Mouse (Mus musculus) layer of hippocampus, adult 9-10 months (tissue): Measurements from ENCODE around the gene Ror2.
A peak's percentile ranks its signal among the peaks of the same experiment; 100 is the strongest.

ENCODE experiments used
- DNase-seq: peaks from one replicate; pipeline ENCODE4 v3.0.0; 2022; ENCODE audit warnings: low spot score

Gene Ror2

GRCm38 (mm10) chr13:53233381-53233780, 52.5 kb downstream of the Ror2 start:
- DNase-seq, result no peak

DNA sequence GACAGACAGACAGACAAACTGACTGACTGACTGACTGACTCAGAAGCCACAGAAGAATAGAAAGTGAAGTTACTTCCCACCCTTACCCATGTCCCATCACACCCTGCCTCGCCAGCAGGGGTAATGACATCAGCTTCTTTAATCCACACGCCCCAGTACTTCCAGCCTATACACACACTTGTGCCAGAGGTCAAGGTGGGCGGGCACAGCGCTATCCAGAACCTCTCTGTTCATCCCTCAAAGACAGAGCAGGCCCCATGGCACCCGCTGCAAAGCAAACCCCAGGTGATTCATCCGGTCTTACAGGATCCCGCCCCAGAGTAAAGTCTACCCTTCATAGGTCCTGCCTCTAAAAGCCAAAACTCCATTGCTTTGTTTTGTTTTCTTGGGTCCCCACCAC, 53.5 kb downstream of the Ror2 start:
- no peak for DNase-seq

- DNase-seq, result no peak
Observed at GRCm38 (mm10) chr13:53230446-53231161, 55.3 kb downstream of the Ror2 start.

GRCm38 (mm10) chr13:53227019-53227418, 58.9 kb downstream of the Ror2 start:
- DNase-seq, result no peak

- no peak for DNase-seq
Observed at GRCm38 (mm10) chr13:53226461-53226860, 59.5 kb downstream of the Ror2 start.

- DNase-seq, result no peak
Observed at GRCm38 (mm10) chr13:53225925-53226324, 60.0 kb downstream of the Ror2 start.

GRCm38 (mm10) chr13:53221176-53221575, 64.7 kb downstream of the Ror2 start:
- DNase-seq, result no peak

- no peak for DNase-seq
Observed at GRCm38 (mm10) chr13:53219889-53220288, 66.0 kb downstream of the Ror2 start.

GRCm38 (mm10) chr13:53219391-53219790, 66.5 kb downstream of the Ror2 start:
- no peak for DNase-seq

DNA sequence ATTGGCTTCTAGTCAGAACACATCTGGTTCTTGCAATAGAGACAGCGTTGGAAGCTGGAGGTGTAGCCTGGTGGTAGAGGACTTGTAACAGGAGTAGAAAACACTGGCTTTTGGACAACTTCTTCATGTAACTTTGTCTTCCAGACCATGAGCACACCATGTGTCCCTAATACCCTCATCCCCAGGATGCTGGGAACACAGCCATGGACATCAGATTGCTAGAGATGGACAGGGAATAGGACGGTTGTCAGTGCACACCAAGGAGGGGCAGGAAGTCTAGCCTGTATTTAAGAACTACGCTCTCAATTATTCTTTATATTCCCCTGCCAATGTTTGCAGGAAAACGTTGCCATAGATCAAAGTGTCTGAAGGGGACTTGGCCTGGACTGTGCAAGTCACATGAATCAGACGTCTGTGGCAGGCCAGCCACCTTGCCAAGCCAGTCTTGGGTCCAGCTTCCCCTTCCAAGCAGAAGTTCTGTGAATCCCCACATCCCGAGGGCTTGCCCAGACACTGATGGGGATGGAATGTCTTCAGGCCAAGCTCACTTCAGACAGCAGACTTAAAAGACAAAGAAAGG, 68.4 kb downstream of the Ror2 start:
- DNase-seq, result no peak

DNA sequence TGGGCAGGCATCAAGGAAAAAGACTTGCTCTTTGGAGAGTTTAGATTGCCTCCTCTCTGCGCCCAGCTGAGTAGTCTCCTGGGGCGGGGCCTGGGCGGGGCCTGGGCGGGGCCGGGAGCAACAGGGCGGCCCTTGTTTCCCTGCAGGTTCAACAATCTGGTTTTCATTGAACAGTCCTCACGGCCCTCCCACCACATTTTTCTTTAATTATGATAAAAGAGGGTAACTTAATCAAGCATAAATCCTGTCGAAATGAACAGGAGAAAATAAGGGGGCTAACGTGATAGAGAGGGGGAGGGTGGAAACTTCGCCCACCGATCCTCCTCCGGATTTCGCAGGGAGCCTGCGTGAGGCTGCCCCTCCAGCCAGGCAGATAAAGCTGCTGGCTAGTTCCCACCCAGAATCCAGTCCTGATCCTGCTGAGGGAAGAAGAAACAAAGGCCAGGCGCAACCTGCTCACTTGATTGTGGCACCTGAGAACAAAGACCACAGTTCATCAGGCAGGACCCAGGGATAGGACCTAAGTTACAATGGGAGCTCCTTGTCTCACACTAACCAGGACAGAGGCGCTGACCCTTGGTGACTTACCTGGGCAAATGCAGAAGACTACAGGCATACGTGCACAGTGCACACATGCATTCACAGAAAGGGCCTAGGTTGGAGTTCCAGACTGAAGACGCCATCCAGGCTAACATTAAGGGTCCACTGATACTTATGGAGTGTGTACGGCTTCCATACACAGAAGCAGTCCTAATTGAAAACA, 73.8 kb downstream of the Ror2 start:
- DNase-seq, result no peak

DNA sequence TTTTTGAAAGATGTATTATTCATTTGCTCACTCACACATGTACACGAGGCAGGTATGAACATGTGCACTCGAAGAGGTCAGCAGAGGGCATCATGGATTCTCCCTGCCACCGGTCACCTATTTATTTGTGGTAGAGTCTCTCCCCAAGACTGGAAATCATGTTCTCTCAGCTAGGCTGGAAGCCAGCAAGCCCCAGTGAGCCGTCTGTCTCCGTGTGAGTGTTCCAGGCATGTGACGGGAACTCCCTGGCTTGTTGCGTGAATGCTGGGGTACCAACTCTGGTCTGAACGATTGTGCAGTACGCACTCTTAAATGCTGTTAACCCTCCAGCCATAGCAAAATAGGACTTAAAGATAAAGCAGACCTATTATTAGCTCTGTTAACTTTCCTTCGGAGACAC, 77.4 kb downstream of the Ror2 start:
- no peak for DNase-seq

GRCm38 (mm10) chr13:53205128-53205911, 80.6 kb downstream of the Ror2 start:
- no peak for DNase-seq

DNA sequence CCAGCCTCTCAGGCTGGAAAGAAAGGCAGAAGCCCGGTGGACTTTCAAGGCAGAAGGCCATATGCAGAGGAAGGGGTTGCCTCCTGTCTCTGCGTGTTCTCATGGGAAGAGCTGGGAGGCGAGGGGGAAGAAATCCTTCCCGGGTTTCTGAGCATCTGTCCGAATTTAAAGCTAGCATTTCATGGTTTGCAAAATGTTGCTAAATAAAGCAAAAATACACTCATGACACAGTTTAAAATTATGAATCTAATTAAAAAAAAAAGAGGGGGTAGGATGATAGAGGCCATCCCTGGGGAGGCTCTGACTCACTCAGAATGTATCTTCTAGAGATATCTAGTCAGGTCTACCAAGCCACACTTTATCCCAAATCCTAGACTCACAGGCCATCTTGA, 83.5 kb downstream of the Ror2 start:
- no peak for DNase-seq

- no peak for DNase-seq
Observed at GRCm38 (mm10) chr13:53201628-53202438, 84.1 kb downstream of the Ror2 start.

DNA sequence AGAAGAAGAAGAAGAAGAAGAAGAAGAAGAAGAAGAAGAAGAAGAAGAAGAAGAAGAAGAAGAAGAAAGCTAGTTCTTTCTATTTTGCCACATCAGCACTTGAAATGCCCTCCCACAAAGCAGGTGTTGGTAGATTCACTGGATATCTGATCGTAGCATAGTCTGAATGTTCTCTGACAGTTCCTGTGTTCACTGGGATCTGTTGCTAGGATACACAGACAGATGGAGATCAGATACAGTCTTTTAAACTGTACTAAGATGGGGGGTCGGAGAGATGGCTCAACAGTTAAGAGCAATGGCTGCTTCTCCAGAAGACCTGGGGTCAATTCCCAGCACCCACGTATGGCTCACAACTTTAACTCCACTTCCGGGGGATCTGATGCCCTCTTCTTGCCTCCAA, 85.8 kb downstream of the Ror2 start:
- DNase-seq, result peak; percentile 18

GRCm38 (mm10) chr13:53199262-53199661, 86.7 kb downstream of the Ror2 start:
- DNase-seq, result no peak

DNA sequence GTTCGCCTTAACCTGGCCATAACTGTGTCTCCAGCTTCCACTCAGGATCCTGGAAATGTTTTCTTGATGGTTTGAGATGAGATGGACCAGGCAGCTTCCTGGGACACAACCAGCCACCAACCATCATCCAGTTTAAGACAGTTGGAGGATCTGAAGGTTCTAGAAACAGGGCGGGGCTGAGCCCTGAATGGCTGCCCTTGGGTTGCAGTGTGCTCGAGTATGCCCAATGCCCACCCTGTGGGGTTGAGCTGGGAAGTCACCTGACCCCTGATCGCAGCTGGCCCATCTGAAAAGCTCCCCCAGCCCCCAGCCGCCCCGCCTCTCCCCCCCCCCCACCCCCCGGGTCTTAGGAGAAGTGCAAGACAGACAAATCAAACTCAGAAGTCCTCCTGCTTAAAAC, 89.2 kb downstream of the Ror2 start:
- no peak for DNase-seq

DNA sequence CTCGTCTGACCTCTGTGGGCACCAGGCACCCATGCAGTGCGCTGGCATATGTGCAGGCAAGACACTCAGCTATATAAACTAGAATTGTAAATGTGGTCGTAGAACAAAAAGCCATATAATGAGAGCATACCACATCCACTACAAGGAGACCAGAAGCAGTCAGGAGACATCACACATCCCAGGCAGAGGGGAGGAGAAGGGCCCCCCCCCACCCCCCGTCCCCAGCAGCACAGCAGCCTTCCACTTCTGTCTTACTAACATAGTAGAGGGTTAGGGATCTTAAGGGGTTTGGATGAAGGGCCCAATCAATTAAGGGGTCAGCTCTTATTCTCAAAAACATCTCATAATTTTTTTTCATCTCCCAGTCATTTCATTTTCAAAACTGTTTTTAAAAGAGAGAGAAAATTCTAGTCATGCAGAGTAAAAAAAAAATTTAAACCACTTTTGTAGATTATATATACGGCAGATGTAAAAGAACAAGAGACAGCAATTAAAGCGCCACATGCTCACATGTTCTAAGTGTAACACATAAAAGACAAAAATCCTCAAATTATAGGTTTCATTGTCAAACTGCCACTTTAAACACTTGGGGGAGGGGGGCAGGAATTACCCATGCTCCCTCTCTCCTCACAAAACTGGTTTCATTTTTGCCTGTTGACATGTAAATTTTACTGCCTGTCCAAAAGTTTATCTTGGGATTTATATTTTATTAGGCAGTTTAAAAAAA, 89.8 kb downstream of the Ror2 start:
- no peak for DNase-seq

GRCm38 (mm10) chr13:53194306-53194705, 91.6 kb downstream of the Ror2 start:
- DNase-seq, result no peak

- no peak for DNase-seq
Observed at GRCm38 (mm10) chr13:53193713-53194112, 92.2 kb downstream of the Ror2 start.
